Mouse (Mus musculus) bone marrow, adult 2 months (tissue): Measurements from ENCODE around the gene Narfl.

Source experiments
- CTCF ChIP-seq: fragments of 200-500 bp; IDR thresholded peaks from 2 replicates; pipeline ENCODE4 v1.5.1; 2011; ENCODE audit warnings: low read length, control low read depth; ENCODE audit not compliant: control insufficient read depth, insufficient read depth
- POLR2A ChIP-seq: fragments of 200-500 bp; IDR thresholded peaks from 2 replicates; pipeline ENCODE4 v1.6.1; 2011; ENCODE audit warnings: low read depth, mild to moderate bottlenecking, control low read depth, low read length, borderline replicate concordance; ENCODE audit not compliant: control insufficient read depth

DNA sequence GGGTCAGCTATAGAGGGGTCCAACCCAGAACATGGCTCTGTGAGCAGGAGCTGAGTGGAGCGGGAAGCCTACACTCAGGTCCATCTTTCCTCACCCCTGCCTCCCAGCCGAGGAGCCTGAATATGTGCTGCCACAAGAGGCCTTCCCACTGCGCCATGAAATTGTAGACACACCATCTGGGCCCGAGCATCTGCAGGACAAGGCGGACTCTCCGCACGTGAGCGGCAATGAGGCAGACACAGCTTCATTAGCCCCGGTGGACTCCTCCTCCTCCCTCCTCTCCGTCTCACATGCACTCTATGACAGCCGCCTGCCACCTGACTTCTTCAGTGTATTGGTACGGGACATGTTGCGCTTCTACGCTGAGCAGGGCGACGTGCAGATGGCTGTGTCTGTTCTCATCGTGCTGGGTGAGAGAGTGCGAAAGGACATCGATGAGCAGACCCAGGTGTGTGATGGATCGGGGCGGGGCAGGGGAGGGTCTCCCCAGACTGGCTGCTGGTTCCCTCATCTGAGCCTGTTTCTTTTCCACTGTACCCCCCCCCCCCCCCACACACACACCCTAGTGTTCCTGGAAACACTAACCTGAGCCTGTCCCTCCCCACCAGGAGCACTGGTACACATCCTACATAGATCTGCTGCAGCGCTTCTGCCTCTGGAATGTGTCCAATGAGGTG, 54.1 kb downstream of the Narfl start:
- no peak for TF ChIP-seq CTCF
- no peak for TF ChIP-seq POLR2A
